Mouse (Mus musculus) stomach, embryonic 15.5 days (tissue): ENCODE data around the gene Gna13. TPM values are rescaled to one million over a fixed set of nuclear protein-coding genes. Genes with fewer than 3 reads are reported as not detected.

Experiments
- ATAC-seq: fragments of 200-750 bp; cut with Nextera tagmentation; 2 replicates; pipeline ENCODE4 v1.8.0; 2017; ENCODE audit warnings: low read depth, moderate number of reproducible peaks, moderate TSS enrichment; ENCODE audit not compliant: insufficient read depth, low FRiP score
- H3K27ac ChIP-seq: fragments of 300-500 bp; sonication (generic); 2 replicates; pipeline ENCODE4 v1.5.1; 2015; ENCODE audit warnings: mild to moderate bottlenecking, inconsistent platforms
- H3K27me3 ChIP-seq: fragments of 300-500 bp; sonication (generic); replicated peaks from 2 replicates; pipeline ENCODE4 v1.6.1; 2015; ENCODE audit warnings: inconsistent platforms
- H3K36me3 ChIP-seq: fragments of 300-500 bp; sonication (generic); 2 replicates; pipeline ENCODE4 v1.6.1; 2015; ENCODE audit warnings: inconsistent platforms
- H3K4me1 ChIP-seq: fragments of 300-500 bp; sonication (generic); 2 replicates; pipeline ENCODE4 v1.6.1; 2015; ENCODE audit warnings: inconsistent platforms
- H3K4me2 ChIP-seq: fragments of 300-500 bp; sonication (generic); 2 replicates; pipeline ENCODE4 v1.6.1; 2015; ENCODE audit warnings: mild to moderate bottlenecking, inconsistent platforms
- H3K4me3 ChIP-seq: fragments of 300-500 bp; sonication (generic); replicated peaks from 2 replicates; pipeline ENCODE4 v1.5.1; 2015; ENCODE audit warnings: inconsistent platforms
- H3K9ac ChIP-seq: fragments of 300-500 bp; sonication (generic); 2 replicates; pipeline ENCODE4 v1.6.1; 2015; ENCODE audit warnings: inconsistent platforms
- H3K9me3 ChIP-seq: fragments of 300-500 bp; sonication (generic); 2 replicates; pipeline ENCODE4 v1.6.1; 2016; ENCODE audit warnings: inconsistent platforms
- WGBS: fragments of 180-500 bp; shearing (Covaris S2); methylation state at CpG from one replicate; pipeline ENCODE4 v1.1.7; 2015; 5-methylcytosine and 5-hydroxymethylcytosine counted together
- polyA plus RNA-seq: library from polyadenylated mRNA; unstranded; fragments of >200 nt; fragmentation: Nextera tagmentation; extraction: Ambion mirVana; gene quantifications from 2 replicates; pipeline ENCODE4 v1.2.1, GENCODE M21; 2015

Gna13 gene
- polyA plus RNA-seq, 1 experiment from 2014 or later: 26.6 TPM

DNA sequence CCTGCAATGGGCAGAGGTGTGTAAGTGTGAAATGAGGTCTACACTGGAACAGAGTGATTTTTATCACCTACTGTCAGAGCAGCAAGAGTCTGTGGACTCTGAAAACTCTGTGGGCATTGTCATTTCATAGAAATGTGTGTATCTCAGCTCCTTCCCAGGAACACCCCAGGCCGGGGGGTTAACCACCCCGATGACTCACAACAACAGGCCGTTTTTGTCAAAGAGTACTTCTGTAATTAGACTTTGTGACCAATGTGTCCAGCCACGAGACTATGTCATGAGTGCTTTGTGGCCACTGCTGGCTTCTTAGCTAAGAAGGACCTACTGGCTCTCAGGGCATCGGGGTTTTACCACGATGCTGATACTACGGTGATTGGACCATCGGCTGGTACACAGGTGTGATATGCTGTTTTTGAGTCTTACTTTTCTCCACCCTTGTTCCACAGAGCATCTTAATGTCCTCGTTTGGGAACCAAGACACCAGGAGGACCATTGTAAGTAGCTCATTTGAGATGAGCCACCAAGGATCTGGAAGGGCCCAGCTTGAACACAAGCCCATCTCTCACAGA, 54.9 kb downstream of the Gna13 start:
- Histone ChIP-seq H3K9ac (no peak overlapping the region; the same call in 1 of the 2 replicates), H3K9me3 (no peaks in the 10 kb centered on the region), H3K4me2 (no peak overlapping the region), H3K36me3 (no peaks in the 10 kb centered on the region), H3K4me1 (no peaks in the 10 kb centered on the region), H3K4me3 (no peak overlapping the region), H3K27ac (no peak overlapping the region), H3K27me3 (no peaks in the 10 kb centered on the region)
- WGBS: 81% methylated on average over 9 of the region's 9 CpGs
- no peak for ATAC-seq

DNA sequence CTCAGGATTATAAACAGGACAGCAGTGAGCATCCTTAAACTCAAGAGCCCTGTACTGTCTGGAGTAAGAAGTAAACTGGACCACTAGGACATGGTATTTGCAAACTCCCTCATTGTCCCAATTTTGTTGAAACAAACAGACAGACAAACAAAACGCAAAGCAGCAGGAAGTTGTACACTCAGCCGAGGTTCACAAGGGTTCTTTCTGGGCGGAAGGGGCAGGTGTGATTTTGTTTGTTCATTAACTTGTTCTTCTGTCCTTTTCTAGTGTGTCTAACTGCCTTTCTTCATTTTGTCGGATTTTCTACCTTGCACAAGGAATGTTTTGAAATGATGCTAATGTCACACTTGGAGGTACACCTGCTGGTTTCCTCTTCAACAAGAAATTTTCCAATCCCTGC, 56.8 kb downstream of the Gna13 start:
- H3K27ac ChIP-seq: no peak overlapping the region
- no peak for ATAC-seq
- WGBS: 52% methylated on average over 4 of the region's 4 CpGs
- no peak overlapping the region for H3K4me2 ChIP-seq
- no peaks in the 10 kb centered on the region for H3K4me1 ChIP-seq
- no peak overlapping the region for H3K9ac ChIP-seq
- no peak overlapping the region for H3K4me3 ChIP-seq
- H3K27me3 ChIP-seq: no peaks in the 10 kb centered on the region
- H3K9me3 ChIP-seq: no peaks in the 10 kb centered on the region
- H3K36me3 ChIP-seq: no peaks in the 10 kb centered on the region

DNA sequence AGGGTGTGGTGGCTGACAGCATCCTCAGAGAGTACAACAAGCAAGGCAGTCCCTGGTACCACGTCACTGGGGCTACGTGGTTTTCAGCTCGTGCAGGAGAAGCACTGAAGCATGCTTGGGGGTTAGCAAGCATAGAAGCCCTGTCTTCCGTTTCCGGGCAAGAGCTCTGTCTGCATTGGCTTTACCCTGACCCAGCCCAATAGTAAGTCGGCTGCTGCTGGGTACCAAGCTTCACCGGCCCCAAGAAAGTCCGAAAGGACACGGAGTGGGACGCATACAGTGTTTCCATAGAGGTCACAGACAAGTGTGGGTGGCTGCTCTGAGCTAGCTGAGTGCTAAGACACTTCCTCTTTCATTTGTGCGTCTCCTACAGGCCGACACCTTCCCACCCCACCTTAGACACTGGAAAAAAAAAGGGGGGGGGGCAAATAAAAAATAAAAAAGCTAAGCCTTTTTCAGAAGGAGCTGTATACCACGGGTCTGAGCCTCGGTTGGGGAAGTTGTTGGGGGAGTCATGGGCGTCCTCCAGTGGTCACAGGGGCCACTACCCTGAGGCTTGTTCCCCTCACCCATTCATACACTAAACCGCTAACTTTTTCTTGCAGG, 57.4 kb downstream of the Gna13 start:
- Histone ChIP-seq H3K9me3 (no peaks in the 10 kb centered on the region), H3K4me1 (no peaks in the 10 kb centered on the region)

DNA sequence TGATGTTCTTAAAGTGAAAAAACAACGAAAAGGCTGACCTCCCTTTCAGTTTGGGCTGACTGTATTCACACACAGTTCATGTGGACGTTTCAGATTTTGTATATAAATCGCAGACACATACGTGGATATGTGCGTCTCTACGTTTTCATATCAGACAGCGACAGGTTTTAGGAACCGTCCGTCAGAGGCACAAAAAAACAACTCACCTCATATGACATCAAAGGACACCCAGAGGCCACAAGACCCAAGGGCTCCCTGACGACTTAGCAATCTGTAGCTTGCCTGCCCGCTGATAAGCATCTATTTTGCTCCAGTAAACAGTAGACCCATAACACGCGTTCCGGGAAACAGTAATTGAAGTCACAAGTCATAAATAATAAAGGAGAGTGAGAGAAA, 57.9 kb downstream of the Gna13 start:
- H3K4me1 ChIP-seq: peaks cover 3% of the 10 kb centered on the region; the same call in 1 of the 2 replicates
- H3K27me3 ChIP-seq: no peaks in the 10 kb centered on the region
- H3K9me3 ChIP-seq: no peaks in the 10 kb centered on the region
- H3K36me3 ChIP-seq: no peaks in the 10 kb centered on the region
- no peak overlapping the region for H3K4me2 ChIP-seq
- no peak for ATAC-seq
- no peak overlapping the region for H3K9ac ChIP-seq
- no peak overlapping the region for H3K4me3 ChIP-seq
- H3K27ac ChIP-seq: no peak overlapping the region
- 78% methylated on average over 14 of the region's 14 CpGs for WGBS

More for the DNA sequence above, 57.4 kb downstream of the Gna13 start:
- ATAC-seq: no peak
- Histone ChIP-seq H3K27me3 (no peaks in the 10 kb centered on the region), H3K36me3 (no peaks in the 10 kb centered on the region), H3K4me2 (no peak overlapping the region), H3K9ac (no peak overlapping the region), H3K27ac (no peak overlapping the region), H3K4me3 (no peak overlapping the region)
- WGBS: 42% methylated on average over 16 of the region's 16 CpGs

DNA sequence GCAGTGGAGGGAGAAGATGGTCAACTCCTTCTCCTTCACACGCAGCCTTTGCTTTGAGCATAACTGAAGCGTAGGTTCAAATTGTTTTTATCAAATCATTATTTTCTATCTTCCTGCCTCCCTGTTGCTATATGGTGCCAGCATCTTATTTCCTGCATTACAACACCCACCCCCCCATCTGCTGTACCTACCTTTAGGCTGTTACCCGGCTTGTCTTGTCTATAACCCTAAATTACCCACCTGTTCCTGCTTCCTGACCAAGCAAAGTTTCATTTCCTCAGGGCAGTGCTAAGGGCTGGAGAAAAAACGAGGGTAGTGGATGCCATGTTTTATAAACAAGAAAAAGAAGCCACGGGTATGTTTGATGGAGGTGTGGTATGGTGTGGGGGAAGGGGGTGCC, 58.6 kb downstream of the Gna13 start:
- Histone ChIP-seq H3K27me3 (no peaks in the 10 kb centered on the region), H3K4me3 (no peak overlapping the region), H3K9me3 (no peaks in the 10 kb centered on the region), H3K27ac (no peak overlapping the region), H3K9ac (no peak overlapping the region), H3K36me3 (no peaks in the 10 kb centered on the region), H3K4me2 (no peak overlapping the region), H3K4me1 (peaks cover 3% of the 10 kb centered on the region; the same call in 1 of the 2 replicates)
- no peak for ATAC-seq
- WGBS: 72% methylated on average over 5 of the region's 5 CpGs

DNA sequence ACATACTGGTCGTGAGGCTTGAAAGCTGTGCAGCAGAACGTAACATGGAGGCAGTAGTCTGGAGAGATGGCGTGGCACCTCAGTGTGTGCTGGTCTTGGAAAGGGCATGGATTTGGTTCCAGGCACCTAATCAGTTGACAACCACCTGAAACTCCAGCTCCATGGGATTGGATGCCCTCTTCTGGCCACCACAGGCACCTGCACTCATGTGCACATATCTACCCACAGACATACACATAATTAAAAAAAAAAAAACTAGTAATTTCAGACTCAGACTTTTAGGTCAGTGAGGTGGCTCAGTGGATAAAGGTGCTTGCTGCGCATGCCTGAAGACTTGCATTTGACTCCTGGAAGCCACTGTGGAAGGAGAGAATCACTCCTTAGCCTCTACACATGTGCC, 59.6 kb downstream of the Gna13 start:
- no peak for ATAC-seq
- 98% methylated on average over 4 of the region's 4 CpGs for WGBS
- Histone ChIP-seq H3K27me3 (no peaks in the 10 kb centered on the region), H3K9me3 (no peaks in the 10 kb centered on the region), H3K4me1 (peaks cover 9% of the 10 kb centered on the region), H3K4me2 (no peak overlapping the region), H3K9ac (no peak overlapping the region), H3K4me3 (no peak overlapping the region), H3K36me3 (no peaks in the 10 kb centered on the region), H3K27ac (no peak overlapping the region)

DNA sequence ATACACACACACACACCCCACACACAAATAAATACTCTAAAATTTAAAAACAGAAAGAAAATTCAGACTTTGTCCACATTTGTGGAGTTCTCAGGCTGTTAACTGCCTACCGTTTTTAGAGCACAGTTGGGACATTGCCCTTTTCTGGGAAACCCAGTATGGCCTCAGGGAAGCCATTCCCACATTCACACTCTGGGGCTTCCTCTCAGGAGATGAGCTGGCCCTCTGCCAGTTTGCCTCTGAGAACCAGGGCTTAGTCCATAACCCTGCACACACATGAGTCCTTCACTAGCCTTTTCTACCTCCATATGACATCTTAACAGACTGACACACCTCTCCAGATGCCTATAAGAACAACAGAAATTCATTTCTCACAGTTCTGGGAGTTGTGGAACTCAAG, 60.7 kb downstream of the Gna13 start:
- Histone ChIP-seq H3K4me2 (no peak overlapping the region), H3K9ac (no peak overlapping the region), H3K27me3 (no peaks in the 10 kb centered on the region), H3K9me3 (no peaks in the 10 kb centered on the region), H3K36me3 (no peaks in the 10 kb centered on the region), H3K4me1 (peaks cover 9% of the 10 kb centered on the region), H3K4me3 (no peak overlapping the region), H3K27ac (no peak overlapping the region)
- ATAC-seq: no peak
- WGBS: 55% methylated on average over 1 of the region's 1 CpGs

DNA sequence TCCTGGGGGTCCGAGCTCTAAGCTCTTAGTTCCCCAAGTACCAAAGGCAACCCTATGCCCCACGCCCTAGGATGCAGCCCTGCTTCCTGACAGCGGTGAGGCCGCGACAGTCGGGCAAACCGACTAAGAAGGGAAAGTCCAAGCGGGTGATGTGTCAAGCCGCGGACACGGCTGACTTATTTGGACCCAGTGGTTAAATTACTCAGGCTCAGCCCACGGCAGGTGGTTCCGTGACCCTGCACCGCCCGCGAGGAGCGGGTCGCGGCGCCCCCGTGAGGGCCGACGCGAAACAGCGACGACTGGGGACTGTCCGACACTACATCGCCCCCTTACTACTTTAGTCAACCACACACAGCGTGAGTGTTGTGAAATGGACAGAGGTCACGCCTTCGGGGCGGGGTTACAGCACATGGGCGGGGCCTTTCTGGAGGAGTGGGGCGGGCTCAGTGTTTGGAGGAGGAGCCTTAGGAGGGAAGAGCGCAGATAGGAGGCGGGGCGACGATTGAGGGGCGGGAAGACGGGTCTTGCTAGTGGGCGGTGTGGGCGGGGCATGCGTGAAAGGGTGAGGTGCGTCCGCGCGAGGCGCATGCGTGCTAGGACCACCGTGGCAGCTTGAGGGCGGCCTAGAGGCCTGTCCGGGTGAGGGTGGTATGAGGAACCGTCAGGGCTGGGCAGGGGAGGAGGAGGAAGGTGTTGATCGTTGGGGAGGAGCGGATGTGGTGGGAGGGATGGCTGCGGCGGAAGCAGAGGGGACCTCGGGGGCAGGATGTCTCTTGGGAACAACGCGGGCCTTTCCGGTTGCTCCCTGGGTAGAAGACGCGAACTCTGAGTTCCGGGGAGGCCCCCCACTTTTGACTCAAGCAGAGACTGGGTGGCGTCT, 63.0 kb downstream of the Gna13 start, which contains the start of gene Amz2:
Amz2 (plus strand) TSS at position 555 of the 880 bp plus-strand sequence.
- peak within 1 kb of the TSS; percentile 93 for H3K27ac ChIP-seq
- ATAC-seq: peak; percentile 97

DNA sequence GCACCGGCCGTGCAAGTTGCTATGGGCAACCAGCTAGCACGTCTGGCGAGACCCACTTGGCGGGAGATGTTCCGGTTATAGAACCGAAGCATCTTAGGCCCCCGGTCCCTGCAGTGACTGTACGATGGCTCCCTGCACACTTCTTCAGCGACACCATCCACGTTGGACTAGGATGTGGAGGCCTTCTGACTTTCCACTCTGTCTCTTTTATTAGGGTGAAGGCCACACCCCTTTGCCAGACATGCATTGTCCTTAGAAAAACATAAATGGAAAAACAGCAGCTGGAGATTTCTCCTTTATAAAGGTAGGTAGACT, 63.6 kb downstream of the Gna13 start:
- Histone ChIP-seq H3K9ac (peak overlapping the region; percentile 68), H3K4me1 (peaks cover 9% of the 10 kb centered on the region), H3K36me3 (peaks cover 9% of the 10 kb centered on the region), H3K4me2 (peak overlapping the region; percentile 71), H3K27me3 (no peaks in the 10 kb centered on the region), H3K9me3 (no peaks in the 10 kb centered on the region), H3K27ac (peak overlapping the region; percentile 93), H3K4me3 (peak overlapping the region; percentile 69)
- ATAC-seq: no peak
- under 1% methylated on average over 11 of the region's 11 CpGs for WGBS

More for the DNA sequence above, 63.0 kb downstream of the Gna13 start, which contains the start of gene Amz2:
- Histone ChIP-seq H3K9me3 (no peaks in the 10 kb centered on the region), H3K4me1 (peaks cover 9% of the 10 kb centered on the region), H3K4me3 (peak within 1 kb of the TSS; percentile 69), H3K9ac (peak within 1 kb of the TSS; percentile 68), H3K36me3 (peaks cover 9% of the 10 kb centered on the region), H3K4me2 (peak within 1 kb of the TSS; percentile 88), H3K27me3 (no peaks in the 10 kb centered on the region)
- under 1% methylated on average over 65 of the region's 65 CpGs for WGBS

DNA sequence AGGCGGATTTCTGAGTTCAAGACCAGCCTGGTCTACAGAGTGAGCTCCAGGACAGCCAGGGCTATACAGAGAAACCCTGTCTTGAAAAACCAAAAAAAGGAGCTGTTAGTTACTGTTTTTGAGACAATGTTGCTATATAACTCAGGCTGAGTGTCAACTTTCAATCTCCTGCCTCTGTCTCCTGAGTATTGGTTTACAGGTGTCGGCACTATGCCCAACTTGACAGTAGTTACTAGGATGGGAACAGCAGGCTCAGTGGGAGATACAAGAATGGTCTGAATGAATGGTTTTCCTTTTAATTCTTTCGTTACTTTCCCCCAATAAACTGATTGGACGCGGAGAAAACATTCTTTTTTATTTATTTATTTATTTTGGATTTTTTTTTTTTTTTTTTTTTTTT, 64.7 kb downstream of the Gna13 start:
- no peak overlapping the region for H3K27ac ChIP-seq
- no peak overlapping the region for H3K9ac ChIP-seq
- no peak for ATAC-seq
- 96% methylated on average over 5 of the region's 5 CpGs for WGBS
- H3K4me3 ChIP-seq: no peak overlapping the region
- peaks cover 12% of the 10 kb centered on the region for H3K36me3 ChIP-seq
- no peaks in the 10 kb centered on the region for H3K9me3 ChIP-seq
- no peaks in the 10 kb centered on the region for H3K27me3 ChIP-seq
- peaks cover 9% of the 10 kb centered on the region for H3K4me1 ChIP-seq
- H3K4me2 ChIP-seq: no peak overlapping the region

DNA sequence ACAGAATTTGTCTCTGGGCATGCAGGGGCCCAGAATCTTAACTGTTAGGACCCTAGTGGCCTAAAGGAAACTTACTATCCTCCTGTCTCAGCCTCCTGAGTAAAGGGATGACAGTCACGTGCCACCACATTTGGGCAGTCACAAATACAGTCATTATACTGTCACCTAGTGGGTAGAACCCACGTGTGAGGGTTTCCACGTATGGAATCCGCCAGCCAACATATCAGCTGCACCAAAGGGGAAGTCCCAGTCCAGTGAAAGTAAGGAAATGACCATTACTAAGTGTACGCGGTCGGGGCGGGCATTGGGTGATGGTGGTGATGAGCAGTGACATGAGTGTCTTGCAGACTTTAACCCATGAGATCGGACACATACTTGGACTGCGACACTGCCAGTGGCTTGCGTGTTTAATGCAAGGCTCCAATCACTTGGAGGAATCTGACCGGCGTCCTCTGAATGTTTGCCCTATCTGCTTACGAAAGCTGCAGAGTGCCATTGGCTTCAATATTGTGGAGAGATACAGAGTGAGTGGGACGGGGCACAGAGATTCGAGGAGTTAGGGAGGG, 71.7 kb downstream of the Gna13 start:
- no peaks in the 10 kb centered on the region for H3K9me3 ChIP-seq
- no peak overlapping the region for H3K27ac ChIP-seq
- peaks cover 33% of the 10 kb centered on the region for H3K36me3 ChIP-seq
- no peak overlapping the region for H3K9ac ChIP-seq
- 91% methylated on average over 16 of the region's 16 CpGs for WGBS
- H3K4me3 ChIP-seq: no peak overlapping the region
- no peaks in the 10 kb centered on the region for H3K4me1 ChIP-seq
- H3K27me3 ChIP-seq: no peaks in the 10 kb centered on the region
- ATAC-seq: no peak
- H3K4me2 ChIP-seq: no peak overlapping the region

DNA sequence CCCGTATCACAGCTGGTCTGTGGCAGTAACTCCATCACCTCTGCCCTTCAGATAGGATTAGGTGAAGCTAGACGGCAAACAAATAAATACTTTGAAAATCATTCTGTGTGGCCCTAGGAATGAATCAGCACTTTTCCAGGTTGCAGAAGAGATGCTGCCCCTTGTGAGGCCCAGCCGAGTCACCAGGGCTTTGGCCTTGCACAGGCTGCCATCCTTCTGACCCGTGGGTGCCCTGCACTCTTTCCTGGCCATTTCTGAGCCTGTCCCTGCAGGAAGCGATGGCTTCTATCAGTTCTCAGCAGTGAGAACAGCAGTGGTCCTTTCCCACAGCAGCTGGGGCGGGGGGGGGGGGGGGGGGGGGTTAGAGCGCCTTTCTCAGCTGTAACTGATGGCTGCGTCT, 74.3 kb downstream of the Gna13 start:
- H3K9ac ChIP-seq: no peak overlapping the region
- no peaks in the 10 kb centered on the region for H3K9me3 ChIP-seq
- no peaks in the 10 kb centered on the region for H3K27me3 ChIP-seq
- H3K4me3 ChIP-seq: no peak overlapping the region
- ATAC-seq: no peak
- WGBS: 59% methylated on average over 8 of the region's 8 CpGs
- H3K4me2 ChIP-seq: no peak overlapping the region
- H3K36me3 ChIP-seq: peaks cover 25% of the 10 kb centered on the region
- no peaks in the 10 kb centered on the region for H3K4me1 ChIP-seq
- no peak overlapping the region for H3K27ac ChIP-seq
